Mouse (Mus musculus) gastrocnemius, postnatal 4 days (tissue): Measurements from ENCODE around the gene Copb2. TPM values are rescaled to one million over a fixed set of nuclear protein-coding genes. Genes with fewer than 3 reads are reported as not detected.

Experiments used
- DNase-seq, 2 experiments: peaks; one replicate each; pipeline ENCODE4 v3.0.0; 2021 to 2022; ENCODE audit warnings: low spot score in 2 of 2, mixed read lengths in 2 of 2
- long read RNA-seq, 2 experiments: library from polyadenylated mRNA; stranded (forward); transcript quantifications; one replicate each; pipeline ENCODE4 v2.0.0; 2021
- total RNA-seq, 2 experiments: library from RNA; stranded (reverse); gene quantifications; 2 replicates each; pipeline ENCODE4 v1.2.3; 2021

Copb2 gene
- 100 to 1,000 TPM; 114 to 119 TPM for total RNA-seq
- long read RNA-seq, experiment 1, transcript Copb2-201 (22 exons, 3,050 nt), result major isoform, 156 of 175 reads
- long read RNA-seq, experiment 1, partial matches to known transcripts, result 15 of 175 reads
- long read RNA-seq, experiment 1, other reads (novel, unspliced or antisense), result 4 of 175 reads
- long read RNA-seq, experiment 2, transcript Copb2-201 (22 exons, 3,050 nt), result major isoform, 165 of 177 reads
- long read RNA-seq, experiment 2, partial matches to known transcripts, result 9 of 177 reads
- long read RNA-seq, experiment 2, other reads (novel, unspliced or antisense), result 3 of 177 reads

DNA sequence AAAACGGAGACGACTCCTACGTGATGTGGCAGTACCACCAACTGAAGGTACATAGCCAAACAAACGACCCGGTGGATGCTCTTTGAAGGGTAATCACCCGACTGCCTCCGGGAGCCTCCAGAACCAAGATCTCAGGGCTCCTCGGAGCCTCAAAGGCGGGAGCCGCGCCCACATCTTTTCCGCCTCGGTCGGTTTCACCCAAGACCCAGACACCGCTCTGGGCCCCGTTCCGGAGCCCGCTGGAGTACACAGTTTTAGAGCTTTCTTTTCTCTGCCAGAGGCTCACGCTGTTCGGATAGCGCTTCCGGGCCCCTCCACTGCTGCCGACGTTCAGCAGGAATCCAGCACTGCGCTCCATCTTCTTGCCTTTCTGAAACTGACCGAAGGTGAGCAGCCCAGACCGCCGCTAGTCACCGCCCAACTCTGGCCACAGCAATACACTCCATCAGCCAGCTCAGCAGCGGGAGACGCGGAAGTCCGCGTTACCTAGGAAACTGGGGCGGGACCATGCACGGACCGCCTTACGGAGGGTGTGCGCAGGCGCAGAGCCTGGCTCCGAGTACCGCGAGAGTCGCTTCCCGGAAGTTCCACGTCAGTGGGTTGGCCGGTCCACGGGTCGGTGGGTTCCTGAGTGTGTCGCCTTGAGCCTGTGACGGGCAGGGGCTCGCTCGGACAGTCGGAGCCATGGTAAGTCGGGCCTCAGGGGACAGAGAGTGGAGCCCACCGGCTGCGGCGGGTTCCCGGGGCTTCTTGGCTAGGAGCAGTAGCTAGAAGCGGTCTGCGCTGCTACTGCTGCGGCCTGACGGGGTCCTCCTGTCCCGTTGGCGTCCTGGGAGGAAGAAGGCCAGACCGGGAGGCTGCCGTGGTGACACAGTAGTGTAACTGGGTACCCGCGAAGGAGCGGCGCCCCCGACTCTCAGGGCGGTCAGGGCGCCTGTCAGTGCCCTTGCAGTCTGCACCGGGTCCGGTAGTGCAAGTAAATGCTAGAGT lies at the start of gene Copb2:
Copb2 (plus strand) TSS at position 585 of the 990 bp plus-strand sequence.
- peak; percentile 97 to 99 for DNase-seq

DNA sequence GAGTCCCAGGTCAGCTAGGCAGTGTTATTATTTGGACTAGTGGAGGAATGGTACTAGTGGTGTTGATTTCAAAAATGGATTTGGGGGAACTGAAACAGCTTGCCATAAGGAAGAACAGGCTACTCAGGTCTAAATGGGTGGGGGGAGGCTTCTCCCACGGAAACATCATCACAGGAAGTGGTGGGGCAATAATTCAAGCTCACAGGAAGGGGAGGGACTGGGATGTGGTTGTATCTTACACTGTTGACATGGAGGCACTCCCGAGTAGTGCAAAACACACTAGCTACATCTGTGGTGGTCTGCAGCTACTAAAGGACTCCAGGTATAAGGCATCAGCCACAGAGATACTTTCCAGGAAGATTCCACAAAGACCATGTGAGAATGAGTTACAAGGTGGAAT lies 39.6 kb upstream of the Copb2 start:
- DNase-seq, result no peak

DNA sequence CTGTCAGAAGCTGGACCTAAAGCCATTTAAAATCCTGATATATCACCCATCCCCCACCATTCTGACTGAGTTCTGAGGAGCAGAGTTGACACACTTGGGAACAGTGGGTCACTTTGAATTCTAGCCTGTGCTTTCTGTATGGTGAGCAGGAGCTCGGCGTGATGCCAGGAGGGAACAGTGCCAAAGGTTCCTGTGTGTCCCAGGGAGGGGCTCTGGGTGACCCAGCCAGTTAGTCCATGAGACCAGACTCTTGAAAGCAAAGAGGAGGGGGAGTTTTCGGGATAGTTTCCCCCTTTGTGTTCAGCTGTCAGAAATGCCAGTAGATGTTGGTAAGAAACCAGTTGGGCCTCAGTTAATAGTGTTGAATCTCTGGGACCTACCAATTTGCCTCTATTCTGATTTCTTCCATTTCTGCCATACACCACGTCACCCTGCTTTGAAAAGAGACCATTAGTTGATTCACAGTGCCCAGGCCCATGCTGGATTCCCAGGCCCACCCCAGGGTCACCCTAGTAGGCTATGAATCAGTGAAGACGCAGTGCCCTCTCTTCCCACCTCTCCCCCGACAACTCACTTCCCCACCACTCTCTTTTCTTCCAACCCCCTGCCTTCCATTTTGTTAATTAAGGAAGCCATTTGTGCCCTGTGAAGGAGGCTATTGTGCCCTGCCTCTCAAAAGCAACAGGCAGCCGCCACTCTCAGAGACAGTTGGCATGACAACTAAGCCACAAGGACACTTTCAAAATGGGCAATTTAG lies 38.6 kb upstream of the Copb2 start:
- DNase-seq, result peak in 1 of 2 experiments; percentile 18

DNA sequence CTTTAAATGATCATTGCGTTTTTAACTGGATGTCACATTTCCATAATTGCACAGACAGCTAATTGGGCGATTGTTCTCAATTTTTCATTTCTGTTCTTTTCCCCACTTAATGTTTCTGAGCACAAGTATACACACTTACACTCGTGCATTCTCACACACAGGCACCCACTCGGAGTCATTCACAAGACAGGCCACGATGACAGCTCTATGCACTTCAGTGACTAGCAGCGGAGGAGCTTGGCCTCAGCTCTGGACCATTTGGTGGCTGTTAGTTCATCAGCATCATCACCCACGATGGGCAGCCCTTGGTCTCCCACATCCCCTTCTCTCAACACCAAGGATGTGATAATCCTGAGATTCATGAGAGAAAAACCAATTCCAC lies 38.0 kb upstream of the Copb2 start:
- DNase-seq, result no peak

DNA sequence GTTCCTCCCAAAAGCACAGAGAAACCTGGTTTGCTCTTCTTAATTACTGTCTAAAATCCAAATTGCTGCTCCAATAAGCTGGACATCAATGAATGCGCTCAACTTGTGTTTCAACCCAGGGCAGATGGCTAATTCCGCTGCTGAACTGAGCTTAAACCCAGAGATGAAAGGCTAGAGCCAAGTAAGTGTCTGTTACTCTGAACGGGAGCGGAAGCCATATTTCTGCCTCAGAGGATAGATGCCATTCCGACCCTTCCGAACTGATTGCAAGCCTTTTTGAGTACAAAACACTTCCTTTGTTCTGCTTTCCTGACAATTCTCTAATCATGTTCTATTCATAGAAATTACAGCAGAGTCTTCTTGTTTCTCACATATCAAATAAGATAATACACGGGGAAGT lies 36.3 kb upstream of the Copb2 start:
- DNase-seq, result no peak

DNA sequence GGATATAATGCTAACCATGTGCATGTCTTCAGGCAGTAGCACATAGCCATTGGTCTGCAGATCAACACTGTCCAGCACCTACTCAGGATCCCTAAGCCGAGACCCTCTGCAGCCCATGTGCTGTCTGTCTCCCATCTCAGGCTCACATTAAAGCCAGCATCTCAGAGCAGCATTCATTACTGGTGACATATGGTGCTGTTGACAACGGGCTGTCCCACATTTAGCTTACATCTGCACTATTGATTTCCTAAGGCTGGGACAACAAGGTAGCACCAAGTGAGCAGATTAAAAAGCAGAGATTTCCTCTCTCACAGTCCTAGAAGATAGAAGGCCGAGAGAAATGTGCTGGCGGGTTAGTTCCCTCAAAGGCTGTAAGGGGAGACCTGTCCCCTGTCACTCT lies 33.7 kb upstream of the Copb2 start:
- DNase-seq, result no peak

DNA sequence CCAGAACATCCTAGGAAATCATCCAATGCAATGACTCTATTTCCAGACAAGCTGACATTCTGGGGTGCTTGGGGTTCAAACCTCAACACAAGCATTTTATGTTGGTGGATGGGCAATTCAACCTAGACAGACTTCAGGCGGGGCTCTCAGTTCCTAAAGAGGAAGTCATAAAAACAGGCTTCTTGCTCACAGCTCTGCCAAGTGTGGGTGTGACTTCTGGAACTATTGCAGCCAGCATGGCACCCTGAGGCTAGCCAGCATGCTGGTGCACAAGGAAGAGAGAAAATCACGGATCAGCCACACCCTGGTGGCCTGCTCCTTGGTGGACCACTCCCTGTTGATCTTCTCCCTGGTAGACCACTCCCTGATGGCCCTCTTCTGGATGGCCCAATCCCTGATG lies 32.5 kb upstream of the Copb2 start:
- DNase-seq, result no peak

DNA sequence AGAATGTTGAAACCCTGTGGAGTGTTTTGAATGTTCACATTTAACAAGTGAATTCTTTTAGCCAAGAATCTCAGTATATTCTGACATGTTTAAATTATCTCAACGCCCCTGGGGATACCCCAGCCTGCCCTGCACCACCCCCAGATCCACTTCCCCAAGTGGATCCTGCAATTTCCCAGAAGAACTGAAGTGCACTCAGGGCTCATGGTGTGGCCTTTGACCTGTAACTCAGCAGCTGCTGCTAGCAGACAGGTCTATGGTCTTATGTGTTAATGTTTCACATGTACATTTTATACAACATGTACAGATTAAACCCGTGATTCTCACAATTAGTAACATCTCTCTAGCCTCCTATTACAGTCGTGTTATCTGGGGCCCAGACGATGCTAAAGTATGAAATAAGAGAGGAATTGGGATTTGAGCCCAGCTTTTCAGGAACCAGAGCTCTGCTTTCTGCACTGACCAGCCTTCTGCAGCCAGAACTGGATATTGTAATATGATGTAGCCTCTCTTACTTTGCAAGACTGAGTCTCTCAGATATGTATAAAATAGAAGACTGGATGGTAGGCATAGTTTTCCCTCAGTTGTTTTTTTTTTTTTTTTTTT lies 28.7 kb upstream of the Copb2 start:
- DNase-seq, result no peak

DNA sequence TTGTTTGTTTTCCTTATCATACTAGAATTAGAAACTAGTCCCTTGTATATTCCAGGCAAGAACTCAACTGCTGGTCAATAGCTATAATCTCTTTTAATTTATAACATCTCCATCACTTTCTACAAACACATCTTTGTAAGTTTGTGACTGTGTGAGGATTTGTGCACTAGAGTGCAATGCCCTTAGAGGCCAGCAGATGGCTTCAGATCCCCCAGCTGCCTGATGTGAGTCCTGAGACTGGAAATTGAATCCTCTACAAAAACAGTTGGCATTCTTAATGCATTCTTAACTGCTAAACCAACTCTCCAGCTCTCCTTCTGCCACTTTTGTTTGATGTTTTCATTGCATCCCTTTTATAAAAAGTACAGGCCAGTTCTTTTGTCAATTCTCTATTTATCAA lies 27.8 kb upstream of the Copb2 start:
- no peak for DNase-seq

DNA sequence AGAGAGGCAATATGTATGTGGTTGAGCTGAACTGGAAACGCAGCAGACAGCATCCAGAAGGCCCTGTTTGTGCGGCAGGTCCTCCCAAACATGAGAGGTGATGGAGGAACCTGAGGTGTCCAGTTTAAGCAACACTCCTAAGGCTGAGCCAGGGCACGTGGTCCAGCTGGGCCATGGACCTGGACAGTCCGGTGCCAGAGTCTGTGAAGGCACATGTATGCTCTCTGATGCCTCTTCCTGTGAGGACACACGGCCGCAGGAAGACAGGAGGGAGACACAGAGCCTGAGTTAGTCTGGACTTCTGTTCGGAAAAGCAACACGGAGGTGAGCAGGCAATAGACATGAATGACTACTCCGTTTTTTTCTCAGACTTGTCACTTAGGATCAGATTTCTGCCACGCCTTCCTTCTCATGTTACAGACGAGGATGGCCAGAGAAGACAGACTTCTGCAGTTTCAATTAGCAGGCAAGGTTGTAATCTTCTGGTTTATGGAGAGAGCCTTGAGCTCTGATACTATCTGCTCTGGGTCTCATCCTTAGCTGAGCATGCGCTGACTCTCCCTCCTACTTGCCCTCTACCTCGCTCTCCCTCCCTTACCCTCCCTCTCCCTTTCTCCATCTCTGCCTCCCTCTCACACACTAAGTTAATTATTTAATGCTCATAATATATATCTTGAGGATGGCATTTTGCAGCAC lies 25.4 kb upstream of the Copb2 start:
- no peak for DNase-seq

DNA sequence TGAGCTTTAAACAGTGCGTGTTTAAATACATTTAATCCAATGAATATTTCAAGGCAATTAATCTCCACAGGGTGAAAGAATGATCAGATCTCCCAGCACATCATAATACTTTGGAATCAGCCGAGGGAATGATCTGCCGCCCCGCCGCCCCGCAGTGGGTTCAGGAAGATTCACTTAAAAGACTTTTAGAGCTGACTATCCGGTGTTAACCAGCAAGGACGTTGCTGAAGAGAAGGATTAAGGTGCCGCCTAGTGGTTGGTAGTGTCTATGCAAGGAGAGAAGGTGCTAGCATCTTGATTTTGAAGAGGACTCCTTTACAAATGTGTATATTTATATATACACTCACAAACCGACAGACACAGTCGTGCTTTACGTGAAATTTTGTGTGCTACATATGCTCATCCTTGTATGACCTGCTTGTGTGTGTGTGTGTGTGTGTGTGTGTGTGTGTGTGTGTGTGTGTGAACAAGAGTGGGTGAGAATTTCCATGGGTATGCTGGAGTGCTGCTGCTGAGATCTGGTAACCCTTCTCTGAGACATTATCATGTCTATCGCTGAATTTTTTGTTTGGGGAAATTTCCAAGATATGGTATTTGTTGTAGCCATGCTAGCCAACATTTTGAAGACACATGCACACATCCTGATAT lies 24.7 kb upstream of the Copb2 start:
- peak; percentile 33 to 61 for DNase-seq

DNA sequence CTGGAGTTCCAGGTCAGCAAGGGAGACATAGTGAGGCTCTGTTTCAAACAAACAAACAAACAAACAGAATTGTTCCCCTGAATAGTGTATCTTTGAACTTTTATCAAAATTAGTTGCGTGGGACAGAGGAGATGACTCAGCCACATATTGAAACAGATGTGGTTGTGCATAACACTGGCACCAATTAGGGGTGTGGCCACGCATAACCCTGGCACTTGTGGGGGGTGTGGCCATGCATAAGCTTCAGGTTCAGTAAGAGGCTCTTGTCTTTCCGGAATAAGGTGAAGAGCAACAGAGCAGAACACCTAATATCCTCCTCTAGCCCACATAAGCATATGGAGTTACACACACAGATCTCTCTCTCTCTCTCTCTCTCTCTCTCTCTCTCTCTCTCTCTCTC lies 19.5 kb upstream of the Copb2 start:
- DNase-seq, result no peak

DNA sequence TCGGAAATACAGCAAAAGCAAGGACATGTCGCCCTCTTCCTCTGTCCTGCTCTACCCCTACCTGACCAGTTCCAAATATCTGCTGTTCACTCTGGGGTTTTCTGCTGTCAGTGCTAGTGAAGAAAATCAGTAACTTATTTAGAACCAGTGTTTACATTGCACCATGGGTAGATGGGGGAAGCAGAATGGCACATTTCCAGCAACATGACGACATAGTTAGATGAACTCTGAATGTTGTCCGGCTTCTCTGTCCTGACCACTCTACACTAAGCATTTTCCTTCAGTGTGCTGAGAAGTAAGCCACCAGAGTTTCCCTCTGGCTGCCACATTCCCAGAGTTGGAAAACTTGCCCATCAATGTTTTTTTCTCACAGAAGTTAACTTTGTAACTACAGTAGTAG lies 20.3 kb downstream of the Copb2 start:
- DNase-seq, result no peak

DNA sequence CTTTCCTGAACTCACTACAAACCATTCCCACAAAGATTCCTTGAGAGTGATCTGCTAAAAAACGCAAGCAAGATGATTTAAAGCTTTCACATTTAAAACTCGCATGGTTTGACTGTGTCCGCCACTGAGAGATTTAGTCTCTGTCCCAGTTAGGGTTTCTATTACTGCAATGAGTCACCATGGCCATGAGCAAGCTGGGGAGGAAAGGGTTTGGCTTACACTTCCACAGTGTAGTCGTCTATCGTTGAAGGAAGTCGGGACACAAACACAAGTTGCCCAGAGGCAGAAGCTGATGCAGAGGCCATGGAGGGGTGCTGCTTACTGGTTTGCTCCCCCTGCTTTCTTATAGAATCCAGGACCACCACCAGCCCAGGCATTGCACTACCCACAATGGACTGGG lies 36.6 kb downstream of the Copb2 start:
- DNase-seq, result no peak

DNA sequence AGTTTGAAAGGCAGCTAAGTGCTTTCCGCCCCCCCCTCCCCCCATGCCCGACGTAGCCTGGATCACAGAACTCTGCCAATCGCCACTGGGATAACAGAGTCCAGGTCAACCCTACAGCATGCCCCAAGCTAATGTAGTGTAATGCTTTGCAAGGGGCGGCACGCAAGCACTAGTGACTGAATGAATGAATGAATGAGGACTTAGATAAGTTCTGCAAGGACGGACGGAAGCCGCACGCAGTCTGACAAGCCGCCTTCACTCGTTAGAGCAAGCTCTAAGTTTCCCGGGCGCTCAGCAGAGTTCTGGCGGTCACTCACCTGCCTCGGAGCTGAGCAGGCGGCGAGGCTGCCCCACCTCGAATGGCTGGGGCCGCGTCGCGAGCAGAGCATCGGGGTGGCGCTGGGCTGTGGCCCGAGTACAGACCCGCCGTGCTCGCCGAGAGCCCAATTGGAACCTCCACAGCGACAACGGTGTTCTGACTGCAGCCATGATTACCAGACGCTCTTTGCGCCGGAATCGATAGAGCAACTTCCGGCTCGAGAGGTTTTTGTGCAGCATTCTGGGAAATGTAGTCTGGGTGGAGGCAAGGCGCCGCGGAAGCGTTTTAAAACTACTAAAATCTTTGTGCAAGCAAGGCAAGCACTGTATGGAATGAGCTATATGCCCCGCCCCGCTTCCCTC lies 37.8 kb downstream of the Copb2 start, which contains the start of gene Mrps22:
Mrps22 (minus strand) TSS at position 505 of the 681 bp plus-strand sequence.
- DNase-seq, result peak; percentile 39 to 71

DNA sequence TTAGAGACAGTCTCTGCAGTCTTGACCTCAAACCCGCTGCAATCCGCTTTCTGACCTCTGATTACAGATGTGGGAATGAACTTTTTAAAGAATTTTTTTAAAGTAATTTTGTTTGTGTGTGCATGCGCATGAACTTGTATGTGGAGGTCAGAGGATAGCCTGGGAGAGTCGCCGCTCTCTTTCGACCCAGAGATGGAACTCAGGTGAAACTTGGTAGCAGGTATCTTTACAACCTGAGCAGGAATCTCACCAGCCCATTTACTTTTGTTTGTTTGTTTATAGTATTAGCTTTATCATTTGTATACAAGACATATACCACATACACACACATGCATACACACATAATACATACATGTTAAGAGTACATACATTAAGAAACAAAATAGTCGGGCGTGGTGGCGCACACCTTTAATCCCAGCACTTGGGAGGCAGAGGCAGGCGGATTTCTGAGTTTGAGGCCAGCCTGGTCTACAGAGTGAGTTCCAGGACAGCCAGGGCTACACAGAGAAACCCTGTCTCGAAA lies 38.4 kb downstream of the Copb2 start:
- DNase-seq, result no peak

DNA sequence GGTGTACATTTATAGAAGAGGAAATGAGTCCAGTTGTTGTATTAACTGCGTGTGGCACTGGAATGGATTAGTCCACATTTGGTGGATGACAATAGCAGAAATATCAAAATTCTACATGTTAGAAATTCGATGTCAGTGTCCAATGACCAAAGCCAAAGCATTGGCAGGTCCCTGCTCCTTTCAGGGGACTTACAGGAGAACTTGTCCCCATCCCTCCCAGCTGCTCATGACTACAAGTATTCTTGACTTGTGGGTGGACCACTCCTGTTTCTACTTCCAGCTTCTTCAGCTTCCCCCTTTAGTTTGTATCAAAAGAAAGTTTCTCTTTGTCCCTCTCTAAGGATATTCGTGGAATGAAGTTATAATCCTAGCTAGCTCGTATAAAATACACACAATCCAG lies 41.4 kb downstream of the Copb2 start:
- DNase-seq, result no peak

DNA sequence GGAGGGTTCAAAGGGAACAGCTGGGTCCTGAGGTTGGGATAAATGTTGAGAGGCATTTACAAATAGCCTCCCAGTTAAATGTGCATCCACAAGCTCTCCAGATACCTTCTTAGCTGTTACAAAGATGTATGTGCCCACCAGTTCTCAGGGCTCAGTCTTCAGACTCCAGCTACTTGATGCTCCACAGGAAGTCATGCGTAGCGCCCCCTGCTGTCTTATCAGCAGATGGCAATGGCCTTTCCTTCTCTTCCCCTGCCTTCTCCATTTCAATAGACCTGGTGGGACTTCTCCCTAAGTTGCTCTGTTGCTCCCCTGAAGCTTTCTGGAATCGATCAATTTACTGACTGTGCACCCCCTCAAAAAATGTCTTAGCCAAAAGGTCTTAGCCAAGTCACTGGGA lies 65.0 kb downstream of the Copb2 start:
- no peak for DNase-seq
